Mouse (Mus musculus) MEL (cell line): Measurements from ENCODE around the gene Myf5. TPM values are rescaled to one million over a fixed set of nuclear protein-coding genes. Genes with fewer than 3 reads are reported as not detected.

Experiments
- DNase-seq: peaks from one replicate; pipeline ENCODE4 v3.0.0; 2011; ENCODE audit warnings: low read depth, low spot score
- H3K27ac ChIP-seq: 2 replicates; pipeline ENCODE4 v1.5.1; 2012; ENCODE audit warnings: low read depth, mild to moderate bottlenecking, control low read depth, low read length, moderate library complexity; ENCODE audit not compliant: control insufficient read depth
- H3K27me3 ChIP-seq, 2 experiments: fragments of 150-350 bp in 1 of 2; sonication (generic) in 1 of 2; 2 replicates each; pipeline ENCODE4 v1.6.1; 2012; ENCODE audit warnings: low read length in 2 of 2, mild to moderate bottlenecking in 2 of 2, improper control_type of control experiment in 1 of 2, moderate library complexity in 1 of 2; ENCODE audit not compliant: insufficient read depth in 2 of 2, control insufficient read depth in 1 of 2
- H3K36me3 ChIP-seq, 2 experiments: 2 replicates each; pipeline ENCODE4 v1.6.1; 2012 to 2014; ENCODE audit warnings: low read length in 2 of 2, improper control_type of control experiment in 1 of 2, inconsistent platforms in 1 of 2, mild to moderate bottlenecking in 1 of 2; ENCODE audit not compliant: insufficient read depth in 2 of 2, control insufficient read depth in 1 of 2
- H3K4me1 ChIP-seq, 2 experiments: fragments of 150-350 bp in 1 of 2; sonication (generic) in 1 of 2; 2 replicates each; pipeline ENCODE4 v1.6.1; 2012; ENCODE audit warnings: low read length in 2 of 2, improper control_type of control experiment in 1 of 2, mild to moderate bottlenecking in 1 of 2; ENCODE audit not compliant: insufficient read depth in 2 of 2, control insufficient read depth in 1 of 2
- H3K4me3 ChIP-seq, 2 experiments: fragments of 150-350 bp in 1 of 2; sonication (generic) in 1 of 2; 2 replicates each; pipeline ENCODE4 v1.5.1; 2012; ENCODE audit warnings: low read depth in 2 of 2, low read length in 2 of 2, mild to moderate bottlenecking in 2 of 2, moderate library complexity in 2 of 2, control low read depth in 1 of 2, improper control_type of control experiment in 1 of 2; ENCODE audit not compliant: control insufficient read depth in 1 of 2, insufficient read depth in 1 of 2
- H3K79me2 ChIP-seq: 2 replicates; pipeline ENCODE4 v1.6.1; 2012; ENCODE audit warnings: mild to moderate bottlenecking, low read length, moderate library complexity; ENCODE audit not compliant: control insufficient read depth, poor library complexity, insufficient read depth
- H3K9ac ChIP-seq: 2 replicates; pipeline ENCODE4 v1.6.1; 2012; ENCODE audit warnings: low read depth, mild to moderate bottlenecking, control low read depth, low read length, moderate library complexity; ENCODE audit not compliant: control insufficient read depth, poor library complexity, severe bottlenecking
- H3K9me3 ChIP-seq: fragments of 150-350 bp; sonication (generic); replicated peaks from 2 replicates; pipeline ENCODE4 v1.6.1; 2012; ENCODE audit warnings: mild to moderate bottlenecking, low read length, improper control_type of control experiment, moderate library complexity; ENCODE audit not compliant: insufficient read depth
- BHLHE40 ChIP-seq: IDR thresholded peaks from 2 replicates; pipeline ENCODE4 v1.6.1; 2012; ENCODE audit warnings: low read depth, mild to moderate bottlenecking, inconsistent platforms, low read length, improper control_type of control experiment, borderline replicate concordance
- CTCF ChIP-seq, 3 experiments: IDR thresholded peaks in 2 of 3; conservative IDR thresholded peaks in 1 of 3; 2 replicates each; pipeline ENCODE4 v1.5.1; 2011 to 2012; ENCODE audit warnings: low read length in 3 of 3, low read depth in 2 of 3, mild to moderate bottlenecking in 2 of 3, improper control_type of control experiment in 1 of 3, inconsistent platforms in 1 of 3, mixed read lengths in 1 of 3, moderate library complexity in 1 of 3; ENCODE audit not compliant: control insufficient read depth in 1 of 3, insufficient read depth in 1 of 3, poor library complexity in 1 of 3, severe bottlenecking in 1 of 3
- EP300 ChIP-seq, 2 experiments: IDR thresholded peaks; 2 replicates each; pipeline ENCODE4 v1.6.1; 2011; ENCODE audit warnings: improper control_type of control experiment in 2 of 2, low read length in 2 of 2, low read depth in 1 of 2, mild to moderate bottlenecking in 1 of 2
- GATA1 ChIP-seq: IDR thresholded peaks from 2 replicates; pipeline ENCODE4 v1.6.1; 2011; ENCODE audit warnings: low read depth, low read length, improper control_type of control experiment
- HCFC1 ChIP-seq: IDR thresholded peaks from 2 replicates; pipeline ENCODE4 v1.6.1; 2012; ENCODE audit warnings: low read depth, mild to moderate bottlenecking, inconsistent platforms, low read length, improper control_type of control experiment, moderate library complexity
- JUND ChIP-seq: IDR thresholded peaks from 2 replicates; pipeline ENCODE4 v1.6.1; 2011; ENCODE audit warnings: low read depth, mild to moderate bottlenecking, improper control_type of control experiment, low read length
- KAT2A ChIP-seq: conservative IDR thresholded peaks from 2 replicates; pipeline ENCODE4 v1.6.1; 2012; ENCODE audit warnings: low read depth, low read length, improper control_type of control experiment, inconsistent platforms
- MAFK ChIP-seq: IDR thresholded peaks from 2 replicates; pipeline ENCODE4 v1.6.1; 2011; ENCODE audit warnings: low read depth, mild to moderate bottlenecking, low read length, improper control_type of control experiment, borderline replicate concordance
- MAX ChIP-seq: IDR thresholded peaks from 2 replicates; pipeline ENCODE4 v1.6.1; 2011; ENCODE audit warnings: low read length, improper control_type of control experiment
- MAZ ChIP-seq: IDR thresholded peaks from 2 replicates; pipeline ENCODE4 v1.6.1; 2012; ENCODE audit warnings: low read depth, mild to moderate bottlenecking, inconsistent platforms, low read length, improper control_type of control experiment
- MEF2A ChIP-seq: IDR thresholded peaks from 2 replicates; pipeline ENCODE4 v1.6.1; 2014; ENCODE audit warnings: low read depth, mild to moderate bottlenecking, inconsistent platforms, low read length, improper control_type of control experiment; ENCODE audit not compliant: poor library complexity, insufficient replicate concordance, severe bottlenecking; ENCODE audit errors: extremely low read depth
- NELFE ChIP-seq: IDR thresholded peaks from 2 replicates; pipeline ENCODE4 v1.6.1; 2011; ENCODE audit warnings: low read depth, low read length, improper control_type of control experiment
- NRF1 ChIP-seq: IDR thresholded peaks from 2 replicates; pipeline ENCODE4 v1.6.1; 2014; ENCODE audit warnings: low read depth, mild to moderate bottlenecking, inconsistent platforms, low read length, improper control_type of control experiment, moderate library complexity; ENCODE audit not compliant: poor library complexity, insufficient read depth, severe bottlenecking
- SIN3A ChIP-seq: IDR thresholded peaks from 2 replicates; pipeline ENCODE4 v1.6.1; 2012; ENCODE audit warnings: low read length, improper control_type of control experiment, inconsistent platforms
- TBP ChIP-seq: IDR thresholded peaks from 2 replicates; pipeline ENCODE4 v1.8.0; 2011; ENCODE audit warnings: low read depth, low read length, improper control_type of control experiment
- TCF12 ChIP-seq: IDR thresholded peaks from 2 replicates; pipeline ENCODE4 v1.6.1; 2014; ENCODE audit warnings: low read depth, mild to moderate bottlenecking, inconsistent platforms, low read length, improper control_type of control experiment, moderate library complexity
- USF2 ChIP-seq, 2 experiments: IDR thresholded peaks; 2 replicates each; pipeline ENCODE4 v1.6.1; 2011 to 2012; ENCODE audit warnings: improper control_type of control experiment in 2 of 2, low read length in 2 of 2, borderline replicate concordance in 1 of 2, inconsistent platforms in 1 of 2, low read depth in 1 of 2, mild to moderate bottlenecking in 1 of 2; ENCODE audit not compliant: insufficient read depth in 1 of 2
- ZC3H11A ChIP-seq: IDR thresholded peaks from 2 replicates; pipeline ENCODE4 v1.6.1; 2012; ENCODE audit warnings: low read depth, mild to moderate bottlenecking, inconsistent platforms, low read length, improper control_type of control experiment
- ZMIZ1 ChIP-seq: IDR thresholded peaks from 2 replicates; pipeline ENCODE4 v1.6.1; 2012; ENCODE audit warnings: low read depth, mild to moderate bottlenecking, inconsistent platforms, low read length, improper control_type of control experiment, moderate library complexity
- polyA plus RNA-seq, 2 experiments: library from polyadenylated mRNA; stranded (reverse) in 1 of 2; unstranded in 1 of 2; fragments of >175 nt in 1 of 2; fragments of >200 nt in 1 of 2; gene quantifications; 2 replicates each; pipeline versions ENCODE4 v1.2.1 to v1.2.4; 2012; ENCODE audit warnings: low replicate concordance in 2 of 2, low read depth in 1 of 2; ENCODE audit not compliant: insufficient read length in 2 of 2, insufficient read depth in 1 of 2, missing spikeins in 1 of 2
- total RNA-seq: library from RNA; depleted of rRNA; stranded (reverse); fragments of 300-350 nt; gene quantifications from 2 replicates; pipeline ENCODE4 v1.2.3, GENCODE M21; 2012

The Myf5 gene
- total and polyA plus RNA-seq, 3 experiments, result not detected

- TF ChIP-seq TBP (no peak), GATA1 (no peak), CTCF (IDR thresholded peaks at IDR 0.05 in 2 of 3, conservative IDR thresholded peaks at IDR 0.05 in 1 of 3; ENCODE audit: control insufficient read depth in 1 of 3, insufficient read depth in 1 of 3, low read depth in 2 of 3, low read length in 3 of 3, poor library complexity in 1 of 3, severe bottlenecking in 1 of 3) (no peak), NRF1 (no peak), MEF2A (no peak), USF2 (IDR thresholded peaks at IDR 0.05; ENCODE audit: borderline replicate concordance in 1 of 2, insufficient read depth in 1 of 2, low read depth in 1 of 2, low read length in 2 of 2) (no peak)
- Histone ChIP-seq H3K36me3 (no peaks in the 10 kb centered on the region), H3K27me3 (no peaks in the 10 kb centered on the region), H3K79me2 (no peaks in the 10 kb centered on the region), H3K4me1 (no peaks in the 10 kb centered on the region), H3K4me3 (no peak overlapping the region), H3K9me3 (no peaks in the 10 kb centered on the region), H3K9ac (no peak overlapping the region), H3K27ac (no peak overlapping the region)
- DNase-seq, result no peak
These were observed 30.7 kb upstream of the Myf5 start for GRCm38 (mm10) chr10:107516641-107517040.

GRCm38 (mm10) chr10:107514735-107515134, 28.8 kb upstream of the Myf5 start:
- Histone ChIP-seq H3K36me3 (no peaks in the 10 kb centered on the region), H3K4me1 (no peaks in the 10 kb centered on the region), H3K79me2 (no peaks in the 10 kb centered on the region), H3K27ac (no peak overlapping the region), H3K4me3 (no peak overlapping the region), H3K27me3 (no peaks in the 10 kb centered on the region), H3K9ac (no peak overlapping the region), H3K9me3 (no peaks in the 10 kb centered on the region)
- TF ChIP-seq JUND, result no peak
- TF ChIP-seq EP300 (IDR thresholded peaks at IDR 0.05; ENCODE audit: low read depth in 1 of 2, low read length in 2 of 2), result no peak
- no peak for TF ChIP-seq HCFC1
- TF ChIP-seq MEF2A, result no peak
- no peak for TF ChIP-seq MAZ
- no peak for TF ChIP-seq MAFK
- TF ChIP-seq NELFE, result no peak
- no peak for TF ChIP-seq SIN3A
- no peak for TF ChIP-seq TCF12
- TF ChIP-seq KAT2A, result no peak
- TF ChIP-seq ZMIZ1, result no peak
- TF ChIP-seq MAX, result no peak
- no peak for TF ChIP-seq ZC3H11A
- no peak for TF ChIP-seq CTCF (IDR thresholded peaks at IDR 0.05 in 2 of 3, conservative IDR thresholded peaks at IDR 0.05 in 1 of 3; ENCODE audit: control insufficient read depth in 1 of 3, insufficient read depth in 1 of 3, low read depth in 2 of 3, low read length in 3 of 3, poor library complexity in 1 of 3, severe bottlenecking in 1 of 3)
- TF ChIP-seq BHLHE40, result no peak
- no peak for DNase-seq
